Mouse (Mus musculus) lung, postnatal 36 days (tissue): ENCODE data around the gene Vezf1.
A peak's percentile ranks its signal among the peaks of the same experiment; 100 is the strongest.

ENCODE experiments used
- DNase-seq: peaks from one replicate; pipeline ENCODE4 v3.0.0; 2022; ENCODE audit warnings: mixed read lengths

Vezf1 gene

GRCm38 (mm10) chr11:88055777-88056176, 12.3 kb upstream of the Vezf1 start:
- no peak for DNase-seq

- DNase-seq, result no peak
Measured at GRCm38 (mm10) chr11:88057788-88058187, 10.3 kb upstream of the Vezf1 start.

DNA sequence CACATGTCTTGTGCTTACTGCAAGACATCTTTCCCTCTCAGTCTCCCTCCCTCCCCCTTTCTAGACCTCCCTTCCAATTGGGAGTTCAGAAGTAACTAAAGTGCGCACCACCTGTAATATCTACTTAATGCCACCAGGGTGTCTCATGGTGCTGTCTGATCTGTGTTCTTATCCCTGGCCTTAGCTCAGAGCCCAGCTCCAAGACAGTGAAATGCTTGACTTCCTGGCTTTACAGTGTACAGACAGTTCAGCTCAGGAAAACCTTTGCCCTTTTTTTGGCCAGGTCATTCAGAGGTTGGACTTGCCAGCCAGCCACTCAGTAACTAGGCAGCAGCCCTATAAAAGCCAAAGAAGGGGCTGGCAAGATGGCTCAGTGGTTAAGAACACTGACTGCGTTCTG, 8.9 kb upstream of the Vezf1 start:
- peak; percentile 80 for DNase-seq

DNA sequence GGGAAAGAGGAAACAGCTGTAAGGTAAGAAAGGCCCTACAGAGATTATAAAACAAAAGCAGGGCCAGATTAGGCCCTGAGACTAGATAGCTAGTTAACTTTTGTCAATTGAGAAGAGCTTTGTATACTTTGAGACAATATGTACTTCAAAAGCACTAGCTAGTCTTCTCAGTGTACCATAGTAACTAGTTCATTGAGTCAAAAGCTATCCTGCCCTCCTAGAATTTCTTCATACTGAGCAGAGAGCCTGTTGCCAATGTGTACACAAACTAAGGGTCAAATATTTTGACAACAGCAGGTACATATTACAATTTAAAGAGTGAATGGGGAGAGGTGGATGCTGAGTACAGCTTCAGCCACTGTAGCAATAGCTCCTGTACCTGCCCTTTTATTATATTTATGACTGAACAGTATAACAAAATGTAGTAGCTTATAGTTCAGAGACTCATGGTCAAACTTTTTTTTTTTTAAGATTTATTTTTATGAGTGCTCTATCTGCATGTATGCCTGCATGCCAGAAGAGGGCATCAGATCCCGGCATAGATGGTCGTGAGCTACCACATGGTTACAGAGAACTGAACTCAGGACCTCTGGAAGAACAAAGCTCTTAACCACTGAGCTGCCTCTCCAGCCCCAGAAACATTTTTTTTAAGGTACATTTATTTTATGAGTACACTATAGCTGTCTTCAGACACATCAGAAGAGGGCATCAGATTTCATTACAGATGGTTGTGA, 6.0 kb upstream of the Vezf1 start:
- no peak for DNase-seq

- DNase-seq, result no peak
Measured at GRCm38 (mm10) chr11:88065732-88066131, 2.3 kb upstream of the Vezf1 start.

DNA sequence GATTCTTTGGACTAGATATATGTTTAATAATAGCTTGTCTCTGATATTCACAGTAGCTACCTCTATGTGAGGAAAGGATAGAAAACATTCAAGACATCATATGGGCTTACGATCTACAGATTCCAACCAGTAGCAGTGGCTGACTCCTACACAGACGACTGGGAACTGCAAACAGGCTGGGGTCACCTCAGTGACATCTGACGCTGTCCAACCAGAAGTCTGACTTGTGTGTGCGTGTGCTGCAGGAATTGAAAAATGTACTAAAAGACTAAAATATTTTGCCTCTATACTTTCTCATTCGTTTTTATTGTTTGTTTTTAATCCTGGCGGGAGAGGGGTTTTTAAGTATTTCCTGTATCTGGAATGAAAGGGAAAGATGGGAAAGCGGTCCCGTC, 891 bp upstream of the Vezf1 start:
- no peak for DNase-seq

GRCm38 (mm10) chr11:88068411-88069245, 549 bp downstream of the Vezf1 start:
- DNase-seq, result peak; percentile 77

DNA sequence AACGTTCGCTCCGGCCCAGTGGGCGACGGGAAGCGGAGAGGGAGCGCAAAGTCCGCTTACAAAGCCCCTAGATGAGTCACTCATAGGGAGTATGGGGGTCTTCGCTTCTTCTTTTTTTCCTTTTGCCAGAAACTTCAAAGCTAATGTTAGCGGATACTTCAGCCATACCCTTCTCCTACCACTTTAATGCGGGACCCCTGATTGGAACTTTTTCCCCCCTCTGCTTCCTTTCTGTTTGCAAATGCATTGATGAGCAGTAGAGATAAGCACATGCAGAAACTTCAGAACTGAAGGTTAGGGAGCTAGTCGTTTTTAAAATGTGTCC, 1.1 kb downstream of the Vezf1 start:
- no peak for DNase-seq

DNA sequence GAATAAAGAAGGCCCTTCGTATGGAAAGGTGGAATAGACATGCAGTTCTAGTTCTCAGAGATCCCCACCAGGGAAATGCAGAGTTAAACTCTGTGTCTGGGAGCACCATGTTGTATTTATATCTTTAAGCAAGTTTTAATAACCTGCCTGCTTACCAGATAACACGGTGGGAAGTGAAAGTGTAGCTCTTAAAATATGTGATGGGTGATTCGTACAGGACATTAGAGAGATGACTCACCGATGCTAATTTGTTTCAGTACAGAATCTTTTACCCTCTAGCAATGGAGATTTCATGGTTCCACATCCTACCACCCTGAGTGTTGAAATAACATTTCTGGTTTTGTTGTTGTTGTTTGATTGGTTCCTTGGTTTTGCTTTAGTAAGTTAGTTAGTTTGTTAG, 2.3 kb downstream of the Vezf1 start:
- DNase-seq, result no peak

DNA sequence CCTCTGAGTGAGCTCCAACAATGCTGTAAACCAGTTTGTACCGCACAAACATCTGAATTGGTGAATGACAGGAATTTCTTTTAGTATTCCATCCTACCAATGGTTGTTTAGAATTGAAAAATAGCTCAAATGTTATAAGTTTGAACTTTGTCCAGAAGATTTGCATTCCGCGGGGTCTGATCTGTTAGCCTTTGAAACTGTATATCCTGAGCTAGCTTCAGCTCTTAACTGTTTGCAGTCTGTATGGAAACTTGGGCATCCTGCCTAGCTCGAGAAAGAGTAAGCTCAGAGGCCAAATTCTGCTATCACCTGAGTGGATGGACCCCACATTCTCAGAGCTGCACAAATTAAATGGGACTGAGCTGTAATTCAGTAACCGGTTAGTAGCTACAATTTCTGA, 3.0 kb downstream of the Vezf1 start:
- DNase-seq, result no peak

- DNase-seq, result no peak
Measured at GRCm38 (mm10) chr11:88073343-88073875, 5.3 kb downstream of the Vezf1 start.

- DNase-seq, result no peak
Measured at GRCm38 (mm10) chr11:88075701-88076100, 7.6 kb downstream of the Vezf1 start.

DNA sequence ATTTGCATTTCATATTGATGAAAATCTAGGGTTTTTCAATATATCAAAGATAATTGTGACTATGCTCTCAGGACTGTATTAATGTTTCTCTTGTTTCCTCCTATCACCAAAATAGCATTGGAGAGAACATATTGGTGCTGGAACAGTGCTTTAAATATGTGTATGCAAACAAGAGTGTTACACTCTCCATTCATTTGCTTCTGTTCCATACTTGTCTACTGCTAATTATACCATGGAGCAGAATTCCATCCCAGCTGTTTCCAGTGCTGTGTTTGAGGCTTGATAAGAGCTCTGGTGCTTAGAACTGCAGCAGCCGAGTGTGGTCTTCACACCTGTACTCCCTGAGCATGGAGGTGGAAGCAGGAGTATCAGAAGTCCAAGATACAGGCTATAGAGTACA, 8.3 kb downstream of the Vezf1 start:
- DNase-seq, result no peak

DNA sequence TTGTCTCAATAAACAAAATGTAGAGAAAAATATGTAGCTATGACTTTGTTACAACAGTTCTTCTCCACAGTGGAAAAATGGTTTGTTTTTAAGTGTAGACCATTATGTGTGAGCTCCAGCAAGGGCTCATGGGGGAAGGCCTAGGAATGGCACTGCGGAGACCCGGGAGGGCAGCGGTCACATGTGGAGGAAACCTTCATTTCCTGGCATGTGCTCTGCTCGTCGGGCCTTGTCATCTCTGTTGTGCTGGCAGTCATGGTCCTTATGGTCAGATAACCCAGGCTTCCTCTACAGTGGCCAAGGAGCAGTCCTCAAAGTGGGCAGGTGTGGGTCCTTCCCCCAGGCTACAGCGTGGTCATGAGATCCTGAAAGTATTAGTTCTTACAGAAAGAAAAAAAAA, 15.6 kb downstream of the Vezf1 start:
- DNase-seq, result no peak

DNA sequence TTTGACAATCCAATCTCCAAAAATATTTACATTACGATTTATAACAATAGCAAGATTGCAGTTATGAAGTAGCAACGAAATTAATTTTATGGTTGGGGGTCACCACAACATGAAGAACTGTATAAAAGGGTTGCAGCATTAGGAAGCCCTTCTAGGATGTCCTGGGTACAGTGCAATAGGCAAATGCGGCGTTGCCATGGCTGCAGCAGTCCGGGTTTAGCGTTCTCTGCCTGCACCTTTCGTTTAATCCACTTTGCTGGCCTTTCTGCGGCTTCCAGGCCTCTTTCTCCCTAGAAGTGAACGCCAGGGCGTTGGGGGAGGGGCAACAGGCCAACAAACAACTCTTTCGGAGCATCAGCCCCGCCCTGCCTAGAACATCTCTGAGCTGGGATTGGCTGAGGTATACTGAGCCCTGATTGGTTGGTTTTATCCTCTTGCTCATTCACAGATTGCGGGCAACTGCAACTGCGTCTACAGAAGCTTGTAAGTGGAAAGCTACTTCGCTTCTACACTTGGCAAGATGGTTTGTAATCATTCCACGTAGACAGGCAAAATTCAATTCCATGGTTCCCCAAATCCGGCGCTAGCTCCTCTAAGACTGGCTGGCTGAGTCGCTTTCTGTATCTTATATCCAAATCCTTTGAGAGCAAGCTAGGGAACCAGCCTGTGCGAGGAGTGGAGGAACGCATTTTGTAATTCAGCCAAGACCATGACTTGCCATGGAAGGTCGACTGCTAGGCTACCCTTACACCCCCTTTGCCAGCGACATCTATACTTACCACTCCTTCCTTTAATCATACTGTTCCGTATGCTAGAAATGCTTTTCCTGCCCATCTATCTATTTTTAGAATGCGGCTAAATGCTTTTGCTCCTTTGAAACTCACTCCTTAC, 18.9 kb downstream of the Vezf1 start:
- peak; percentile 95 for DNase-seq

DNA sequence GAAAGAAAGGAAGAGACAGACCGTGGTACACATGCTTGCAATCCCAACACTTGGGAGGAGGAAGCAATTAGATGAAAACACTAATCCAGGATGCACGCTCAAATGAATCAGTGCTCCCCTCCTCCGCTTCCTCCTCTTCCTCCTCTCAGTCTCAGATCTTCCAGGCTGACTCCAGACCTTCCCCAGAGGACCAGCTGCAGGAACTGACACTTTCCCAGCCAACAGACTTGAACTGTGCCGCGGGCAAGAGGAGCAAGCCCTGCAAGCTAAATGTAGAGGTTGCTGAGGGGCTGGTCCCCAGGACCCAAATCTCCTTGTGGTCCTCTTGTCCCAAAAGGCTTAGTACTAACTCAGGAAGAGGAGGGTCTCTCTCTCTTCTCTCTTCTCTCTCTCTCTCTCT, 21.1 kb downstream of the Vezf1 start:
- DNase-seq, result no peak

GRCm38 (mm10) chr11:88090293-88090692, 22.2 kb downstream of the Vezf1 start:
- DNase-seq, result no peak

DNA sequence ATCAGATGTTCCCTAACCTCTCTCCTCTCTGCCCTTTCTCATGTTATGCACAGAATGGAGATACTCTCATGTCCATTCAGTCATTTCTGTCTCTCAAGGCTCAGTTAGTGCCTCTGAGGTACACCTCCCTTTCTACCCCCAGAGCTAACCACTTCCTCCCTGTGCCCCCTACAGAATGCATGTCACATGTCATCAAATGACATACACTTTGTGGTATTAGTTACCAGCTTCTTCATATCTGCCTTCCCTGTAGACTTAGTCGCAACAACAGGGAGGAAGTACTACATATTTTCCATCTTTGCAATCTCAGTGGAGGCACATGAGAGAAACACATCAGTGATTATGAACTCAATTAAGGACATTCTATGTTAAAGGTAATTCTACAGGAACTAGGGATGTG, 23.9 kb downstream of the Vezf1 start:
- DNase-seq, result no peak

GRCm38 (mm10) chr11:88097173-88097572, 29.1 kb downstream of the Vezf1 start:
- DNase-seq, result peak; percentile 46

- no peak for DNase-seq
Measured at GRCm38 (mm10) chr11:88098021-88098729, 30.1 kb downstream of the Vezf1 start, which contains the start of gene Cuedc1. Gene Cuedc1 (plus strand): TSS chr11:88098058.

DNA sequence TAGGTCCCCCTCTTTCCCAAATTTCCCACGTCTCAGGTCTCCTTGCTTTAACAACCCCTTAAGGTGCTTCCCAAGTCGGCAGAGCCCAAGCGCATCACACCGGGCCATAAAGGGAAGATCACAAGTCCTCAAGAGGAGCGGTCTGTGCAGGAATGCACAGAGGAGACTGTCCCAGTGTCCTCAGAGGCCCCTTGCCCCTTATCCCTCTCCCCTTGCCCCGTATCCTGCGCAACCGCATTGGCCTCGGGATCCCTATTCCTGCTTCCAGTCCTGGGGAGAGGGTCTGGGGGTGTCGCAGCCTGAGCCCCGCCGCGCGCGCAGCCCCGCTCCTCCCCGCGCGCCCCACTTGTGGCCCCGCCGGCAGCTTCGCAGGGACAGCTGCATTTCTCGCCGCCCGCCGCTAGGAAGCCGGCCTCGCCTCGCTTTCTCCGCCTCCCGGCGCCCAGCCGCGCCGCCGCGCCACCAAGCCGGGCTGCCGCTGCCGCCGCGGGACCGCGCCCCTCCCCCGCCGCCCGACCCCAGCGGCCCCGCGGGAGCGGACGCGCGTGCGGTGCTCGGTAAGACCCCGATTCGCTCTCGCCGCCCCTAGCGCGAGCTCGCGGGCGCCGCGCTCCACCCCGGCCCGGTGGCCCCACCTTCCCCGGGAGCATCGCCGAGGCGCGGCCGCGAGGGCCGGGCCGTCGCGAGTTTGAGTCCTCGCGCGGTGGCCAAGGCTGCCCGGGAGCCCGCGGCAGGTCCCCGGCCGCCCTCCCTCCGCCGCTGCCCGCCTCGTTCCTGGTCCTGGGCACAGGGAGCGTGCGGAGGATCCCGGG, 30.9 kb downstream of the Vezf1 start:
- peak; percentile 77 for DNase-seq
